Mouse (Mus musculus) spleen, postnatal 14 days (tissue): Measurements from ENCODE around the gene Cxcl15.
"Not testable (repeated sequence)": the region's sequence is repeated elsewhere in the genome, so short reads cannot be mapped to it uniquely, and the experiment has no call there.

Source experiments
- DNase-seq, 2 experiments: peaks; one replicate each; pipeline ENCODE4 v3.0.0; 2021 to 2022; ENCODE audit warnings: low spot score in 2 of 2

The Cxcl15 gene

GRCm38 (mm10) chr5:90789306-90790073 lies 4.8 kb upstream of the Cxcl15 start:
- DNase-seq: no peak

DNA sequence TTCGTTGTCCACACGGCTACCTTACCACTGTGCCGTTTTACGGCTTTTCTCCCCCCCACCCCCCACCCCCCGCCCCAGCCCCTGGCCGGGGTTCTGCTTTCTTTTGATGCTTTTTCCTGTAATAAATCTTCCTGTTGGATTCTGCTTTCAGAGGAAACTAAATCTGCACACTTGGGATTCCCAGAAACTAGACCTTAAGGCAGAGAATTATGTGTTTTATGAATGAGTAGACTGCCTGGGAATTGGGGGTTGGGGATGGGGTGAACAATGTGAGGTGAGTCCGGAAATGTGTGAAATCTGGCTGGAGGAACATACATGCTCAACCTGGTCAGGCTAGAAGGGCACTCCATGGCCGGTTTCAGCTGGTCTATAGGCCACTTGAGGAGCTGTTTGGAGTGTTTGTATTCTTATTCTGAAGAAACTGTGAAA lies 4.2 kb upstream of the Cxcl15 start:
- no peak for DNase-seq

GRCm38 (mm10) chr5:90795392-90795791 lies 1.1 kb downstream of the Cxcl15 start:
- not testable (repeated sequence) for DNase-seq

DNA sequence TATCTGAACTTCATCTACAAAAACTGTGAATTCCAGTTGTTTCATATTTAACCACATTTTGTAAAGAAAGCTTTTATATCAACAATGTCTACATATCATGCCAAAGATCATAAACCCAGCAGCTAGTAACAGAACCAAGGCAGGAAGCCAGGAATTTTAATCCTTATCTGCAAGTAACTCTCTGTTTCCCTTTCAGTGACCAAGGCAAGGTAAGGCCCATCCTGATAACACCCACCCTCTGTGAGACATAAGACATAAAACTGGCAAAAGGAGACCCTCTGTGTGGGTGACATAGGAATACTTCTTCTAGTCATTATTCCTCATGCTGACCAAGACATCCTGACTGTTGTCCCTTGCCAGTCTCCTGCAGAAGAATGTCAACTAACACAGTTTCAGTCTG lies 10.2 kb downstream of the Cxcl15 start:
- DNase-seq: no peak

- no peak for DNase-seq
Observed at GRCm38 (mm10) chr5:90806050-90806449, 11.7 kb downstream of the Cxcl15 start.

DNA sequence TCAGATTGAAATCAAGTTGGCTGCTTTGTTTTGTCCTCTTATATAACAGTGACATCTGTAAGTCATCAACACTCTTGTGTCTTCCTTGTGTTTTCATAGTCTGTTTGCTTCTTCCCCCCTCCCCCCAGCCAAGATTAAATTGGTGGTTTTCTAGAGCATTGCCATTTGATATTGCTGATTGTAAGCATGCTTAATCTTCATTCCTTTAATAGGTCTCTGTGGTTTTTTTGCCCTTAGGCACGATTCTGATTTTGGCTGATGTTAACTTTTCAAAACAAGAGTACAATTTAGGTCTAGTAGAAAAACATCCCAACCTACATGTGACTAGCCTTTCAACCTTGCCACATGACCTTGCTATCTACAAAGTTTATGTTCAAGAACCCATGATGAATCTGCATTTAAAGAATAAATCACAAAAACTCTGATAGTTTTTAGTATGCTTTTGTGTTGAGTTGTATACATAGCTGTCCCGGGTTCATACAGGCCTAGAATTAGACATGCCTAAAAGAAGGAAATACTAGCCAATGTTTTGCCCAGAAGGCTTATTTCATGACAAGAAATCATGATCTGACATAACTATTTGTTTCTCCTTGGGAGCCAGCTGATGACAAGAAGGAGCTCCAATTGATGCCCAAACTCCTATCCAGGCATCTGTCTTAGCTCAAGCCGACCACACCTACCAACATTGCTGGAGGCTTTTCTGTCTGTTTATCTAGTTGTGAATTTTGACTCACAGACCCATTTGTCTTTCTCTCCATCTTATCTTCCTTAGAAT lies 13.0 kb downstream of the Cxcl15 start:
- DNase-seq: no peak

- DNase-seq: no peak
Observed at GRCm38 (mm10) chr5:90819756-90820155, 25.4 kb downstream of the Cxcl15 start.

GRCm38 (mm10) chr5:90832145-90832767 lies 37.9 kb downstream of the Cxcl15 start:
- no peak for DNase-seq

- no peak for DNase-seq
Observed at GRCm38 (mm10) chr5:90832768-90833388, 38.5 kb downstream of the Cxcl15 start.

DNA sequence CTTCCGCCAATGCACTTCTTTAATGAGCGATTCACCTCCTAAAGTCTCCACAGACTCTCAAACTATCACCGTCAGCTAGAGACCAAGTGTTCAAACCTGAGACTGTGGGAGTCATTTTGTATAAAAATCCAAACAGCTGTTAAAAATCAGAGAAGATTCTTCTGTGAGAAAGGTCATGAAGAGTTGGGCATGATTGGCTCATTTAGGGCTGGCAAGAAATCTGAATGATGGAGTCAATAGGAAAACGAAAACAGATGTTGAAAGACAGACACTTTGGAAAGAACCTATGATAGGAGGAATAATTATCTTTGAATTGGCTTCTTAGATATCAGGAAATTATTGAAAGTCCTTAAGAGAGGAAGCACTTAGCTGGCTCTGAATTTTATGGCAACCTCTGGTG lies 40.1 kb downstream of the Cxcl15 start:
- DNase-seq: no peak

- DNase-seq: no peak
Observed at GRCm38 (mm10) chr5:90838582-90838981, 44.2 kb downstream of the Cxcl15 start.

GRCm38 (mm10) chr5:90840902-90841869 lies 46.9 kb downstream of the Cxcl15 start:
- DNase-seq: no peak

DNA sequence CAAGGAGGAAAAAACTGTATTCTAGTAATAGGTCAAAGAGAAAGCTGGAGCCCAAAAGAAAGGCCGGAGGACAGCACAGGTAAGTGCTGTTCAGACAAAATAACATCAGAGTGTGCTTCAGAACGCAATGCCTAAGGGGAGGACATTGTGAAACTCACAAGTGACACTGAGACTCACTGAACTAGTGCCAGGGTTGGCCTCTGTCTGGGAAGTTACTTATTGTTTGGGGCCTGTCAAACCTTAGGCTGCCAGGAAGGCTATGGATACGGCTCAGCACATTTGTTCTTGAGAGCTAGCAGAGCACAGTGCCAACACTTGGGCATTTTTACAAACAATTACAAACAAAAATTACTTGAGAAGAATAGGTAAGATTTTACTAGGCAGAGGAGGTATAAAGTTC lies 49.6 kb downstream of the Cxcl15 start:
- DNase-seq: no peak

DNA sequence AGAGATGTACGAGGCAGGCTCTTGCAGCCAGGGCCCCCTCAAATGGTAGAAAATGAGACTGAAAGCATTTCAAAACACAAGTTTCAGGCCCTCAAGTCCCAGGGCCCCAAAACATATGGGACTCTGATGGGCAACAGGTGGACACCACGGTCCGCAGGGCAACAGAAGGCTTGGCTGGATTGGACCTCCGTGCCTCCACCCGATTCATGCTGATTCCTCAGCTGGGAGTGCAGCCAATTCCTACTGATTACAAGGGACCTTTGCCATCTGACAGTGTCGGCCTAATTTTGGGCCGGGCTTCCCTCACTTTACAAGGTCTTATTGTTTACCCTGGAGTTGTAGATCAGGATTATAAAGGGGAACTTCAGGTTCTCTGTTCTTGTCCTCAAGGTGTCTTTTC lies 55.8 kb downstream of the Cxcl15 start:
- DNase-seq: not testable (repeated sequence)

DNA sequence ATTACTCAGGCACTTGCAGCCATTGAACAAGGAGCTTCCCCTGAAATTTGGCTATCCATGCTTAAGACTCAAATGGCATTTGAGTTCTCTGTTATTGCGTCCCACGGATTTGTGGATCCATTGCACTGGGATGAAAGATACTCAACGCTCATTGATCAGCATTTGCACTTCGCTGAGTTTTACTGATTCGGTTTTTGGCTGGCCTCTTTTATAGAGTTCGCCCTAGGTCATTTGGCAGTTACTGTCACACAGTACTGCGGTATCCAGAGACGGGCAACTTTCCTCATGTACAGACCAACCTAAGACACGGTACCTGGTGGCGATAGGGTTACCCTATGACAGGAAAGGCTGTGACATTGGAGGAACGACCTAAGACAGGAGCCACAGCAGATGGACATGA lies 57.1 kb downstream of the Cxcl15 start:
- DNase-seq: not testable (repeated sequence)
